Mouse (Mus musculus) splenic B cell, adult 2 months (primary cell): ENCODE results near the gene Esr1.
"Not testable (repeated sequence)": the region's sequence is repeated elsewhere in the genome, so short reads cannot be mapped to it uniquely, and the experiment has no call there.

Source experiments
- DNase-seq: peaks from one replicate; pipeline ENCODE4 v3.0.0-alpha.2; 2011; ENCODE audit warnings: low read depth, low spot score
- H3K27me3 ChIP-seq: 2 replicates; pipeline ENCODE4 v1.6.1; 2012; ENCODE audit warnings: mild to moderate bottlenecking, low read length, moderate library complexity, mixed read lengths; ENCODE audit not compliant: control insufficient read depth, poor library complexity, insufficient read depth, severe bottlenecking
- H3K36me3 ChIP-seq: 2 replicates; pipeline ENCODE4 v1.6.1; 2012; ENCODE audit warnings: mild to moderate bottlenecking, low read length, moderate library complexity, mixed read lengths; ENCODE audit not compliant: control insufficient read depth, poor library complexity, insufficient read depth, severe bottlenecking

Esr1 gene

GRCm38 (mm10) chr10:4611386-4612155, at the start of gene Esr1:
TSS of gene Esr1 (plus strand) at chr10:4611593.
- Histone ChIP-seq H3K27me3 (no peaks in the 10 kb centered on the region), H3K36me3 (no peaks in the 10 kb centered on the region)
- DNase-seq: peak; percentile 39

GRCm38 (mm10) chr10:4565148-4565547, 46.2 kb upstream of the Esr1 start:
- DNase-seq: no peak
- no peaks in the 10 kb centered on the region for H3K36me3 ChIP-seq
- H3K27me3 ChIP-seq: no peaks in the 10 kb centered on the region

- no peak for DNase-seq
- H3K27me3 ChIP-seq: no peaks in the 10 kb centered on the region
- no peaks in the 10 kb centered on the region for H3K36me3 ChIP-seq
Observed at GRCm38 (mm10) chr10:4570778-4571177, 40.6 kb upstream of the Esr1 start.

- H3K27me3 ChIP-seq: no peaks in the 10 kb centered on the region
- no peaks in the 10 kb centered on the region for H3K36me3 ChIP-seq
- DNase-seq: no peak
Observed at GRCm38 (mm10) chr10:4571304-4571703, 40.1 kb upstream of the Esr1 start.

GRCm38 (mm10) chr10:4581905-4582304, 29.5 kb upstream of the Esr1 start:
- Histone ChIP-seq H3K27me3 (no peaks in the 10 kb centered on the region), H3K36me3 (no peaks in the 10 kb centered on the region)
- DNase-seq: no peak

- Histone ChIP-seq H3K27me3 (no peaks in the 10 kb centered on the region), H3K36me3 (no peaks in the 10 kb centered on the region)
- DNase-seq: no peak
Observed at GRCm38 (mm10) chr10:4586691-4587090, 24.7 kb upstream of the Esr1 start.

GRCm38 (mm10) chr10:4589576-4589975, 21.8 kb upstream of the Esr1 start:
- H3K27me3 ChIP-seq: no peaks in the 10 kb centered on the region
- no peaks in the 10 kb centered on the region for H3K36me3 ChIP-seq
- DNase-seq: no peak

GRCm38 (mm10) chr10:4590956-4591355, 20.4 kb upstream of the Esr1 start:
- H3K27me3 ChIP-seq: no peaks in the 10 kb centered on the region
- DNase-seq: no peak
- no peaks in the 10 kb centered on the region for H3K36me3 ChIP-seq

GRCm38 (mm10) chr10:4593828-4594227, 17.6 kb upstream of the Esr1 start:
- H3K27me3 ChIP-seq: no peaks in the 10 kb centered on the region
- no peaks in the 10 kb centered on the region for H3K36me3 ChIP-seq
- DNase-seq: peak; percentile 58

GRCm38 (mm10) chr10:4597211-4597610, 14.2 kb upstream of the Esr1 start:
- no peak for DNase-seq
- no peaks in the 10 kb centered on the region for H3K36me3 ChIP-seq

GRCm38 (mm10) chr10:4598244-4598842, 13.1 kb upstream of the Esr1 start:
- Histone ChIP-seq H3K27me3 (no peaks in the 10 kb centered on the region), H3K36me3 (no peaks in the 10 kb centered on the region)
- DNase-seq: peak; percentile 61

More at GRCm38 (mm10) chr10:4597211-4597610, 14.2 kb upstream of the Esr1 start:
- H3K27me3 ChIP-seq: no peaks in the 10 kb centered on the region

- Histone ChIP-seq H3K27me3 (no peaks in the 10 kb centered on the region), H3K36me3 (no peaks in the 10 kb centered on the region)
- no peak for DNase-seq
Observed at GRCm38 (mm10) chr10:4598916-4599315, 12.5 kb upstream of the Esr1 start.

- Histone ChIP-seq H3K36me3 (no peaks in the 10 kb centered on the region), H3K27me3 (no peaks in the 10 kb centered on the region)
- DNase-seq: no peak
Observed at GRCm38 (mm10) chr10:4599591-4599990, 11.8 kb upstream of the Esr1 start.

- Histone ChIP-seq H3K36me3 (no peaks in the 10 kb centered on the region), H3K27me3 (no peaks in the 10 kb centered on the region)
- peak; percentile 78 for DNase-seq
Observed at GRCm38 (mm10) chr10:4600796-4601474, 10.5 kb upstream of the Esr1 start.

- not testable (repeated sequence) for H3K36me3 ChIP-seq, H3K27me3 ChIP-seq
- DNase-seq: peak; percentile 84
Observed at GRCm38 (mm10) chr10:4601612-4602011, 9.8 kb upstream of the Esr1 start.
